Mouse (Mus musculus) intestine, postnatal 0 days (tissue): ENCODE data around the gene Slc30a1. TPM values are rescaled to one million over a fixed set of nuclear protein-coding genes. Genes with fewer than 3 reads are reported as not detected.
A peak's percentile ranks its signal among the peaks of the same experiment; 100 is the strongest.

Experiments
- ATAC-seq: fragments of 200-750 bp; cut with Nextera tagmentation; 2 replicates; pipeline ENCODE4 v1.8.0; 2017; ENCODE audit warnings: mild to moderate bottlenecking, moderate TSS enrichment, moderate library complexity
- H3K27ac ChIP-seq: fragments of 300-500 bp; sonication (generic); 2 replicates; pipeline ENCODE4 v1.5.1; 2014; ENCODE audit warnings: mild to moderate bottlenecking, low read depth, low read length, moderate library complexity
- H3K27me3 ChIP-seq: fragments of 300-500 bp; sonication (generic); replicated peaks from 2 replicates; pipeline ENCODE4 v1.6.1; 2014; ENCODE audit warnings: low read length, mixed read lengths; ENCODE audit not compliant: control insufficient read depth, insufficient read depth
- H3K36me3 ChIP-seq: fragments of 300-500 bp; sonication (generic); 2 replicates; pipeline ENCODE4 v1.6.1; 2014; ENCODE audit warnings: mild to moderate bottlenecking, moderate library complexity; ENCODE audit not compliant: control insufficient read depth, insufficient read depth
- H3K4me1 ChIP-seq: fragments of 300-500 bp; sonication (generic); replicated peaks from 2 replicates; pipeline ENCODE4 v1.6.1; 2014; ENCODE audit warnings: antibody characterized with exemption, low read length, mixed read lengths; ENCODE audit not compliant: control insufficient read depth, insufficient read depth
- H3K4me2 ChIP-seq: fragments of 300-500 bp; sonication (generic); replicated peaks from 2 replicates; pipeline ENCODE4 v1.6.1; 2014; ENCODE audit warnings: low read depth, mild to moderate bottlenecking, moderate library complexity
- H3K4me3 ChIP-seq: fragments of 300-500 bp; sonication (generic); 2 replicates; pipeline ENCODE4 v1.5.1; 2014; ENCODE audit warnings: low read depth, low read length
- H3K9ac ChIP-seq: fragments of 300-500 bp; sonication (generic); 2 replicates; pipeline ENCODE4 v1.6.1; 2014; ENCODE audit warnings: mild to moderate bottlenecking, low read depth, low read length
- H3K9me3 ChIP-seq: fragments of 300-500 bp; sonication (generic); 2 replicates; pipeline ENCODE4 v1.6.1; 2016; ENCODE audit warnings: mixed run types; ENCODE audit not compliant: control insufficient read depth
- CTCF ChIP-seq: sonication (generic); IDR thresholded peaks from 2 replicates; pipeline ENCODE4 v1.5.1; 2016; ENCODE audit warnings: low read depth, mild to moderate bottlenecking, control low read depth, antibody characterized with exemption, moderate library complexity
- WGBS: fragments of 180-500 bp; shearing (Covaris S2); extraction: QIAGEN DNeasy Blood & Tissue Kit; methylation state at CpG from one replicate; pipeline ENCODE4 v1.1.7; 2014; 5-methylcytosine and 5-hydroxymethylcytosine counted together
- polyA plus RNA-seq: library from polyadenylated mRNA; unstranded; fragments of >200 nt; fragmentation: Nextera tagmentation; extraction: Ambion mirVana; gene quantifications from 2 replicates; pipeline ENCODE4 v1.2.1, GENCODE M21; 2015

Gene Slc30a1
- polyA plus RNA-seq, 1 experiment from 2014 or later, result 11.6 TPM

GRCm38 (mm10) chr1:191908906-191909305 is 2.3 kb downstream of the Slc30a1 start:
- no peak overlapping the region for H3K27ac ChIP-seq
- H3K4me2 ChIP-seq, result peak overlapping the region; percentile 86
- ATAC-seq, result no peak
- peaks cover 10% of the 10 kb centered on the region for H3K36me3 ChIP-seq
- no peaks in the 10 kb centered on the region for H3K9me3 ChIP-seq
- H3K4me1 ChIP-seq, result 0 out of 2 replicates have a peak, but pooled peaks cover 6% of the 10 kb centered on the region
- no peaks in the 10 kb centered on the region for H3K27me3 ChIP-seq
- H3K9ac ChIP-seq, result no peak overlapping the region
- peak overlapping the region; percentile 75 for H3K4me3 ChIP-seq
- 65% methylated on average over 15 of the region's 15 CpGs for WGBS
- no peak for TF ChIP-seq CTCF

- Histone ChIP-seq H3K27me3 (no peaks in the 10 kb centered on the region), H3K36me3 (peaks cover 10% of the 10 kb centered on the region), H3K4me2 (peak overlapping the region; percentile 86), H3K4me3 (peak overlapping the region; percentile 75), H3K4me1 (0 out of 2 replicates have a peak, but pooled peaks cover 6% of the 10 kb centered on the region), H3K9ac (no peak overlapping the region), H3K9me3 (no peaks in the 10 kb centered on the region), H3K27ac (no peak overlapping the region)
- ATAC-seq, result no peak
- TF ChIP-seq CTCF, result 0 out of 2 replicates have a peak, but pooled peaks have one; percentile 25
- 86% methylated on average over 14 of the region's 14 CpGs for WGBS
These were observed 2.7 kb downstream of the Slc30a1 start for GRCm38 (mm10) chr1:191909316-191909715.

- ATAC-seq, result no peak
- TF ChIP-seq CTCF, result no peak
- Histone ChIP-seq H3K4me1 (0 out of 2 replicates have a peak, but pooled peaks cover 6% of the 10 kb centered on the region), H3K4me3 (peak overlapping the region; percentile 14), H3K9me3 (no peaks in the 10 kb centered on the region), H3K36me3 (peaks cover 10% of the 10 kb centered on the region), H3K9ac (no peak overlapping the region), H3K27ac (peak overlapping the region; percentile 16; the same call in 1 of the 2 replicates), H3K4me2 (peak overlapping the region; percentile 86), H3K27me3 (no peaks in the 10 kb centered on the region)
- 20% methylated on average over 3 of the region's 3 CpGs for WGBS
These were observed 4.1 kb downstream of the Slc30a1 start for GRCm38 (mm10) chr1:191910646-191911045.

- ATAC-seq, result no peak
- TF ChIP-seq CTCF, result no peak
- no peak overlapping the region for H3K9ac ChIP-seq
- H3K9me3 ChIP-seq, result no peaks in the 10 kb centered on the region
- H3K36me3 ChIP-seq, result peaks cover 10% of the 10 kb centered on the region
- peak overlapping the region; percentile 50; the same call in 1 of the 2 replicates for H3K27ac ChIP-seq
- H3K4me1 ChIP-seq, result 0 out of 2 replicates have a peak, but pooled peaks cover 6% of the 10 kb centered on the region
- H3K27me3 ChIP-seq, result no peaks in the 10 kb centered on the region
- 0 out of 2 replicates have a peak overlapping the region, but pooled peaks have one; percentile 7 for H3K4me3 ChIP-seq
- H3K4me2 ChIP-seq, result peak overlapping the region; percentile 50
- whole genome bisulfite sequencing, result 49% methylated on average over 3 of the region's 3 CpGs
These were observed 4.6 kb downstream of the Slc30a1 start for GRCm38 (mm10) chr1:191911067-191911668.

GRCm38 (mm10) chr1:191914647-191915046 is 8.1 kb downstream of the Slc30a1 start:
- no peak for TF ChIP-seq CTCF
- WGBS, result 45% methylated on average over 6 of the region's 6 CpGs
- no peak overlapping the region for H3K9ac ChIP-seq

GRCm38 (mm10) chr1:191915586-191915985 is 9.0 kb downstream of the Slc30a1 start:
- no peaks in the 10 kb centered on the region for H3K27me3 ChIP-seq
- no peak overlapping the region for H3K27ac ChIP-seq
- no peak overlapping the region for H3K4me3 ChIP-seq
- H3K4me2 ChIP-seq, result no peak overlapping the region
- H3K9ac ChIP-seq, result no peak overlapping the region
- 64% methylated on average over 1 of the region's 1 CpGs for WGBS
- no peak for ATAC-seq
- H3K36me3 ChIP-seq, result no peaks in the 10 kb centered on the region; the same call in 1 of the 2 replicates
- H3K4me1 ChIP-seq, result 0 out of 2 replicates have a peak, but pooled peaks cover 3% of the 10 kb centered on the region
- no peak for TF ChIP-seq CTCF
- H3K9me3 ChIP-seq, result no peaks in the 10 kb centered on the region

More at GRCm38 (mm10) chr1:191914647-191915046, 8.1 kb downstream of the Slc30a1 start:
- H3K36me3 ChIP-seq, result no peaks in the 10 kb centered on the region; the same call in 1 of the 2 replicates
- H3K4me3 ChIP-seq, result no peak overlapping the region
- H3K4me1 ChIP-seq, result 0 out of 2 replicates have a peak, but pooled peaks cover 3% of the 10 kb centered on the region
- no peak overlapping the region; the same call in 1 of the 2 replicates for H3K27ac ChIP-seq
- H3K27me3 ChIP-seq, result no peaks in the 10 kb centered on the region
- H3K9me3 ChIP-seq, result no peaks in the 10 kb centered on the region
- H3K4me2 ChIP-seq, result no peak overlapping the region
- peak; percentile 70 for ATAC-seq
